Mouse (Mus musculus): Measurements from ENCODE around the gene Abat.

DNA sequence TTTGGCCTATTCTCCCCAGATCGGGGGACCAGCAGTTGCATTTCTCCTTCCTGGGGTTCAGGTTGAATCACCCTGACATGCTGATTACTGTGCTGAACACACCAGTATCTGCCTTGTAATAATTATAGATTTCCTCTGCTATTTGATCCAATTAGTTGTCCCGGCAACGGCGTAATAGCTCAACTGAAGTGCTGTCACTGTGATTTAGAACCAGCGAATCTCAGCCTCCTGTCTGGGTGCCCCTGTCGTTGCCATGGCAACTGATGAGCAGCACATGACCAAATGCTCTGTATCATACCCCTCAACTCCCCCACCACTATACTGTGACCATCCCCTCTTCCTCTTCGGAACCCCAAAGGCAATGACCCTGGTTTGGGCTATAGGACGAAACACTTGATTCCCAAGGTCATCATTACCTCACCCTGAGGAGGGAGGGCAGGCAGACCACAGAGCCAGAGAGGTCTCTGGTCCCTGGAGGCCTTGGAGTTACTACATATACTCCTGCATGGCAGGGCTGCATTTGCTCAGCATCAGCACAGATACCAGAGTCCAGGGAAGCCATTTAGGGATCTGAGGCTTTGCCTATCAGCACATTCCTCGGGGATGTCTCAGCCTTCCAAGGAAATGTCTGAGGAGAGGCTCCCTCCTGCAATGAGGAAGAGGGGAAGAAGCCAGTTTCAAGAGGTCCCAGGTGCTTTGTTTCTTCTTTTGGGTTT is 26.1 kb downstream of the Abat start:
- TF ChIP-seq POLR2A (IDR thresholded peaks at IDR 0.05; ENCODE audit: low read depth, low read length) (no peak), CTCF (IDR thresholded peaks at IDR 0.05; ENCODE audit: borderline replicate concordance, insufficient read depth, low read length) (no peak)
